Mouse (Mus musculus) C2C12 (cell line): ENCODE measurements at regions not wholly inside any gene's neighbourhood (a gene's known extent, or its start where the extent isn't known, plus 50 kb on each side); places are given as distances from the start of the nearest gene placed in this dataset.

Experiments used
- CTCF ChIP-seq: IDR thresholded peaks from one replicate; pipeline ENCODE4 v1.5.1; 2011; ENCODE audit not compliant: control insufficient read depth, insufficient read depth, insufficient read length
- MYOD1 ChIP-seq: IDR thresholded peaks from one replicate; pipeline ENCODE4 v1.6.1; 2011; ENCODE audit warnings: low read depth; ENCODE audit not compliant: control insufficient read depth, insufficient read length
- MYOG ChIP-seq: IDR thresholded peaks from one replicate; pipeline ENCODE4 v1.6.1; 2011; ENCODE audit not compliant: control insufficient read depth, insufficient read length; ENCODE audit errors: extremely low read depth

DNA sequence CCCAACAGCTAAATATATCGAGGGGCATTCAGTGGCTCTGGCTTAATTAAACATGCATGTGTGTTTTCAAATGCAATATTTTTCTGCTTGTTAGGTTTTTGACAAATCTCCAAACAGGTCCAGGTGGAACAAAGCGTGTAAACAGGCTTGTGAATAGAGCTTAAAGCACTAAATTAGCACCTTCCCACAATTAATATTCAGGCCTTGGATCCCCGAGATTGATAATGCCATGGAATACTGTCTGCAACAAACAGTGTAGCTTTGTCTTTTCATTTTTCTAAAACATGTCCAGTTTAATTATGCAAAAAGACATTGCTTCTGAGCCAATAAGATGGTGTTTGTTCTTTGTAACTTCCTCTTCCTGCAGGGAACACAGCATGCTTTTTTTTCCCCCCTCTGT, 258.9 kb downstream of the Barhl2 start:
- no peak for TF ChIP-seq CTCF
- TF ChIP-seq MYOD1: no peak
- TF ChIP-seq MYOG: no peak
